ENCODE assay signal across 8 mouse cellular contexts in the genomic region with DNA sequence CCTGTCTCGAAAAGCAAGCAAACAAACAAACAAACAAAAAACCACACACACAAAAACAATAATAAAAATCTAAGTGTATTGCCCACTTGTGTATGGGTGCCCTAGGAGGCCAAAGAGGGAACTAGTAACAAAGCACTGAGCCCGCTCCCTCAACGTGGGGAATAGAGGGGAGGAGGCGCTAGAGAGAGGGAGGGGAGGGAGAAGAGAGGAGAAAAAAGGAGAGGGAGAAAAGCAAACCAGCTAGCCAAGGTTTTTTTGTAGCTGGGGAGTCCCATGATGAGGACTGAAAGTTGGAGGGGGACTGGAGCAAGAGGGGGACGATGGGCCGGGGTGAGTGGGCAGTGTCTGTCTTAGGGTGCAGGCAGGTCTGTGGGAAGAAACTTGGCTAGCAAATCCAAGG. TPM values are rescaled to one million over a fixed set of nuclear protein-coding genes. Genes with fewer than 3 reads are reported as not detected.
A peak's percentile ranks its signal among the peaks of the same experiment; 100 is the strongest.
DNase-seq lines count a peak whose midpoint lies in the region; ATAC-seq lines count a peak whose summit lies in the region.

No protein-coding gene starts in this region.

- no peaks in the 10 kb centered on the region for H3K36me3 ChIP-seq in heart, embryonic 15.5 days
- no peaks in the 10 kb centered on the region for H3K36me3 ChIP-seq in forebrain, embryonic 15.5 days
- peaks cover 15% of the 10 kb centered on the region for H3K36me3 ChIP-seq in liver, embryonic 12.5 days
- H3K36me3 ChIP-seq in stomach, embryonic 16.5 days (ENCODE audit: control insufficient read depth, insufficient read depth, low read length): no peaks in the 10 kb centered on the region

- no peak for DNase-seq in heart, postnatal 36 days
- peak; percentile 48 for DNase-seq in MN1 (ENCODE audit: low spot score)
- no peak for DNase-seq in adipocyte (ENCODE audit: low spot score)
- DNase-seq in layer of hippocampus, postnatal 25 days (ENCODE audit: extremely low spot score in 1 of 2, low spot score in 1 of 2): no peak

- peak overlapping the region; percentile 88 for H3K9ac ChIP-seq in heart, embryonic 15.5 days
- peak overlapping the region; percentile 90 for H3K9ac ChIP-seq in forebrain, embryonic 15.5 days (replicated peaks)
- H3K9ac ChIP-seq in liver, embryonic 12.5 days: peak overlapping the region; percentile 97
- peak overlapping the region; percentile 89 for H3K9ac ChIP-seq in stomach, embryonic 16.5 days (ENCODE audit: low read length)

- peak overlapping the region; percentile 97 for H3K4me3 ChIP-seq in heart, embryonic 15.5 days
- peak overlapping the region; percentile 85 for H3K4me3 ChIP-seq in forebrain, embryonic 15.5 days
- H3K4me3 ChIP-seq in liver, embryonic 12.5 days: peak overlapping the region; percentile 96
- peak overlapping the region; percentile 97 for H3K4me3 ChIP-seq in stomach, embryonic 16.5 days (replicated peaks; ENCODE audit: low read length)

- WGBS in heart, embryonic 15.5 days: 6% methylated on average over 6 of the region's 6 CpGs
- WGBS in forebrain, embryonic 15.5 days: 5% methylated on average over 6 of the region's 6 CpGs
- 9% methylated on average over 6 of the region's 6 CpGs for WGBS in liver, embryonic 12.5 days (ENCODE audit: insufficient replicate concordance)
- 2% methylated on average over 6 of the region's 6 CpGs for WGBS in stomach, embryonic 16.5 days

- peaks cover 40% of the 10 kb centered on the region for H3K4me1 ChIP-seq in heart, embryonic 15.5 days (replicated peaks)
- peaks cover 54% of the 10 kb centered on the region for H3K4me1 ChIP-seq in forebrain, embryonic 15.5 days
- peaks cover 81% of the 10 kb centered on the region for H3K4me1 ChIP-seq in liver, embryonic 12.5 days
- peaks cover 25% of the 10 kb centered on the region for H3K4me1 ChIP-seq in stomach, embryonic 16.5 days (ENCODE audit: control insufficient read depth, insufficient read depth, low read length)

- no peaks in the 10 kb centered on the region for H3K9me3 ChIP-seq in heart, embryonic 15.5 days (replicated peaks)
- H3K9me3 ChIP-seq in forebrain, embryonic 15.5 days: no peaks in the 10 kb centered on the region
- no peaks in the 10 kb centered on the region for H3K9me3 ChIP-seq in liver, embryonic 12.5 days (replicated peaks)
- no peaks in the 10 kb centered on the region for H3K9me3 ChIP-seq in stomach, embryonic 16.5 days (replicated peaks; ENCODE audit: control insufficient read depth, low read length)

- peak overlapping the region; percentile 99 for H3K27ac ChIP-seq in heart, embryonic 15.5 days
- peak overlapping the region; percentile 100 for H3K27ac ChIP-seq in forebrain, embryonic 15.5 days (replicated peaks)
- peak overlapping the region; percentile 98 for H3K27ac ChIP-seq in liver, embryonic 12.5 days
- H3K27ac ChIP-seq in stomach, embryonic 16.5 days (ENCODE audit: low read length): peak overlapping the region; percentile 99

- H3K4me2 ChIP-seq in heart, embryonic 15.5 days: peak overlapping the region; percentile 87
- peak overlapping the region; percentile 80 for H3K4me2 ChIP-seq in forebrain, embryonic 15.5 days (replicated peaks)
- peak overlapping the region; percentile 77 for H3K4me2 ChIP-seq in liver, embryonic 12.5 days
- peak overlapping the region; percentile 80 for H3K4me2 ChIP-seq in stomach, embryonic 16.5 days (ENCODE audit: low read depth, low read length)

- H3K27me3 ChIP-seq in heart, embryonic 15.5 days: no peaks in the 10 kb centered on the region
- H3K27me3 ChIP-seq in forebrain, embryonic 15.5 days: no peaks in the 10 kb centered on the region
- no peaks in the 10 kb centered on the region for H3K27me3 ChIP-seq in liver, embryonic 12.5 days (replicated peaks)
- no peaks in the 10 kb centered on the region for H3K27me3 ChIP-seq in stomach, embryonic 16.5 days (ENCODE audit: control insufficient read depth, insufficient read depth, low read length)

- intact Hi-C loops in heart, postnatal 36 days (cut with DNase I): loop anchor here (2.0 kb wide), 1 partner anchor 26 kb away; no protein-coding TSS in a partner anchor

- ATAC-seq in heart, embryonic 15.5 days (replicated peaks; ENCODE audit: insufficient number of reproducible peaks, insufficient read depth, low FRiP score, low read depth): no peak
- peak; percentile 17; the same call in 1 of the 2 replicates for ATAC-seq in forebrain, embryonic 15.5 days (replicated peaks)
- ATAC-seq in liver, embryonic 12.5 days: no peak
- no peak for ATAC-seq in stomach, embryonic 16.5 days (ENCODE audit: insufficient read depth, low FRiP score)

RNA-seq across cellular contexts. Expression of gene Srsf10, which starts 0.5 kb away (rescaled TPM):
- polyA plus RNA-seq in heart, embryonic 15.5 days (2015; fragmentation: Nextera tagmentation; extraction: Ambion mirVana): 127 and 131 TPM in 2 replicates
- total RNA-seq in heart, postnatal 36 days (2021): 10 to 100 TPM; 37.1 to 45.6 TPM
- polyA plus RNA-seq in forebrain, embryonic 15.5 days (2015; fragmentation: Nextera tagmentation; extraction: Ambion mirVana): 257 and 272 TPM in 2 replicates
- polyA plus RNA-seq in liver, embryonic 12.5 days (2016; fragmentation: Nextera tagmentation; extraction: Ambion mirVana): 157 TPM in 2 replicates
- 192 and 199 TPM in 2 replicates for polyA plus RNA-seq in stomach, embryonic 16.5 days (2015; fragmentation: Nextera tagmentation; extraction: Ambion mirVana)
- total RNA-seq in layer of hippocampus, postnatal 25 days (2021): 10 to 100 TPM; 78.4 to 78.6 TPM

RNA-seq across cellular contexts. Expression of gene Pnrc2, which starts 18.6 kb away (rescaled TPM):
- polyA plus RNA-seq in heart, embryonic 15.5 days (2015; fragmentation: Nextera tagmentation; extraction: Ambion mirVana): 123 and 130 TPM in 2 replicates
- total RNA-seq in heart, postnatal 36 days (2021): 10 to 100 TPM; 59.2 to 63.5 TPM
- polyA plus RNA-seq in forebrain, embryonic 15.5 days (2015; fragmentation: Nextera tagmentation; extraction: Ambion mirVana): 131 and 134 TPM in 2 replicates
- polyA plus RNA-seq in liver, embryonic 12.5 days (2016; fragmentation: Nextera tagmentation; extraction: Ambion mirVana): 91.1 and 98.9 TPM in 2 replicates
- polyA plus RNA-seq in stomach, embryonic 16.5 days (2015; fragmentation: Nextera tagmentation; extraction: Ambion mirVana): 168 and 169 TPM in 2 replicates
- 10 to 100 TPM; 54.0 to 55.9 TPM for total RNA-seq in layer of hippocampus, postnatal 25 days (2021)

RNA-seq across cellular contexts. Expression of gene Cnr2, which starts 40.1 kb away (rescaled TPM):
- 0.49 and 0.55 TPM in 2 replicates for polyA plus RNA-seq in heart, embryonic 15.5 days (2015; fragmentation: Nextera tagmentation; extraction: Ambion mirVana)
- total RNA-seq in heart, postnatal 36 days (2021): under 1 TPM; 0.49 to 0.50 TPM
- 0.08 and 0.13 TPM in 2 replicates for polyA plus RNA-seq in forebrain, embryonic 15.5 days (2015; fragmentation: Nextera tagmentation; extraction: Ambion mirVana)
- polyA plus RNA-seq in liver, embryonic 12.5 days (2016; fragmentation: Nextera tagmentation; extraction: Ambion mirVana): 3.9 and 4.3 TPM in 2 replicates
- 0.59 and 0.90 TPM in 2 replicates for polyA plus RNA-seq in stomach, embryonic 16.5 days (2015; fragmentation: Nextera tagmentation; extraction: Ambion mirVana)
- under 1 TPM in 1 of 2 experiments, not detected in 1; 0.21 TPM for total RNA-seq in layer of hippocampus, postnatal 25 days (2021)
